Mouse (Mus musculus): ENCODE measurements around the gene Hspa14. TPM values are rescaled to one million over a fixed set of nuclear protein-coding genes. Genes with fewer than 3 reads are reported as not detected.

The Hspa14 gene
- 49.0 TPM for polyA plus RNA-seq (2012; fragmentation: generic; extraction: Trizol)
- long read RNA-seq, experiment 1, transcript Hspa14-201 (14 exons, 1,795 nt): major isoform, 52 of 65 reads
- long read RNA-seq, experiment 1, partial matches to known transcripts: 7 of 65 reads
- long read RNA-seq, experiment 1, other reads (novel, unspliced or antisense): 6 of 65 reads
- long read RNA-seq, experiment 2, transcript Hspa14-201 (14 exons, 1,795 nt): major isoform, 338 of 413 reads
- long read RNA-seq, experiment 2, partial matches to known transcripts: 52 of 413 reads
- long read RNA-seq, experiment 2, other reads (novel, unspliced or antisense): 23 of 413 reads

GRCm38 (mm10) chr2:3512552-3513454 lies at the start of gene Hspa14, which contains the start of the genes Gm45902 and Cdnf:
Gene Hspa14 (minus strand): TSS chr2:3512814.
Gene Gm45902 (minus strand): TSS chr2:3512790.
Gene Cdnf (plus strand): TSS chr2:3513030.
- Histone ChIP-seq H3K79me3 (ENCODE audit: low read depth) (peaks cover 24% of the 10 kb centered on the region), H3K79me2 (ENCODE audit: control insufficient read depth, insufficient read depth) (peaks cover 44% of the 10 kb centered on the region), H3K36me3 (ENCODE audit: control insufficient read depth, insufficient read depth) (peaks cover 32% of the 10 kb centered on the region), H3K4me3 (ENCODE audit: insufficient read depth, poor library complexity, severe bottlenecking) (peak within 1 kb of the TSS; percentile 96), H3ac (ENCODE audit: control insufficient read depth, insufficient read length, low read depth) (peak within 1 kb of the TSS; percentile 83), H3K27me3 (ENCODE audit: control insufficient read depth, insufficient read depth, insufficient read length) (no peaks in the 10 kb centered on the region)
- TF ChIP-seq FOSL1 (IDR thresholded peaks at IDR 0.05; ENCODE audit: insufficient read depth, low read length, poor library complexity, severe bottlenecking) (no peak), MAX (IDR thresholded peaks at IDR 0.05) (peak; percentile 64), MYOG (IDR thresholded peaks at IDR 0.05; ENCODE audit: control insufficient read depth, extremely low read depth, insufficient read length) (no peak), CEBPB (IDR thresholded peaks at IDR 0.05; ENCODE audit: low read depth) (peak; percentile 81), USF1 (IDR thresholded peaks at IDR 0.05; ENCODE audit: low read depth) (no peak)

GRCm38 (mm10) chr2:3546588-3546987 lies 34.0 kb upstream of the Hspa14 start:
- H3K79me3 ChIP-seq (ENCODE audit: low read depth): no peaks in the 10 kb centered on the region
- H3K79me2 ChIP-seq (ENCODE audit: control insufficient read depth, insufficient read depth): no peaks in the 10 kb centered on the region
- H3ac ChIP-seq (ENCODE audit: control insufficient read depth, insufficient read length, low read depth): no peak overlapping the region
- TF ChIP-seq MYOG (IDR thresholded peaks at IDR 0.05; ENCODE audit: control insufficient read depth, extremely low read depth, insufficient read length) (no peak), CEBPB (IDR thresholded peaks at IDR 0.05; ENCODE audit: low read depth) (no peak), MAX (IDR thresholded peaks at IDR 0.05) (no peak), USF1 (IDR thresholded peaks at IDR 0.05; ENCODE audit: low read depth) (no peak), CTCF (IDR thresholded peaks at IDR 0.05; ENCODE audit: control insufficient read depth, insufficient read depth, insufficient read length) (peak; percentile 71), MYOD1 (IDR thresholded peaks at IDR 0.05; ENCODE audit: control insufficient read depth, insufficient read length, low read depth) (no peak), FOSL1 (IDR thresholded peaks at IDR 0.05; ENCODE audit: insufficient read depth, low read length, poor library complexity, severe bottlenecking) (no peak)
- H3K27me3 ChIP-seq (ENCODE audit: control insufficient read depth, insufficient read depth, insufficient read length): no peaks in the 10 kb centered on the region
- no peaks in the 10 kb centered on the region for H3K36me3 ChIP-seq (ENCODE audit: control insufficient read depth, insufficient read depth)
- no peak overlapping the region for H3K4me3 ChIP-seq (ENCODE audit: insufficient read depth, poor library complexity, severe bottlenecking)

GRCm38 (mm10) chr2:3546055-3546454 lies 33.4 kb upstream of the Hspa14 start:
- Histone ChIP-seq H3K27me3 (ENCODE audit: control insufficient read depth, insufficient read depth, insufficient read length) (no peaks in the 10 kb centered on the region), H3K36me3 (ENCODE audit: control insufficient read depth, insufficient read depth) (no peaks in the 10 kb centered on the region), H3K79me3 (ENCODE audit: low read depth) (no peaks in the 10 kb centered on the region), H3ac (ENCODE audit: control insufficient read depth, insufficient read length, low read depth) (no peak overlapping the region), H3K4me3 (ENCODE audit: insufficient read depth, poor library complexity, severe bottlenecking) (no peak overlapping the region), H3K79me2 (ENCODE audit: control insufficient read depth, insufficient read depth) (no peaks in the 10 kb centered on the region)
- TF ChIP-seq MYOG (IDR thresholded peaks at IDR 0.05; ENCODE audit: control insufficient read depth, extremely low read depth, insufficient read length) (no peak), FOSL1 (IDR thresholded peaks at IDR 0.05; ENCODE audit: insufficient read depth, low read length, poor library complexity, severe bottlenecking) (no peak), MAX (IDR thresholded peaks at IDR 0.05) (no peak)

- H3K79me3 ChIP-seq (ENCODE audit: low read depth): no peaks in the 10 kb centered on the region
- H3K79me2 ChIP-seq (ENCODE audit: control insufficient read depth, insufficient read depth): no peaks in the 10 kb centered on the region
- no peaks in the 10 kb centered on the region for H3K36me3 ChIP-seq (ENCODE audit: control insufficient read depth, insufficient read depth)
- H3K27me3 ChIP-seq (ENCODE audit: control insufficient read depth, insufficient read depth, insufficient read length): no peaks in the 10 kb centered on the region
- no peak overlapping the region for H3ac ChIP-seq (ENCODE audit: control insufficient read depth, insufficient read length, low read depth)
- no peak overlapping the region for H3K4me3 ChIP-seq (ENCODE audit: insufficient read depth, poor library complexity, severe bottlenecking)
- TF ChIP-seq FOSL1 (IDR thresholded peaks at IDR 0.05; ENCODE audit: insufficient read depth, low read length, poor library complexity, severe bottlenecking) (no peak), CEBPB (IDR thresholded peaks at IDR 0.05; ENCODE audit: low read depth) (no peak), MYOG (IDR thresholded peaks at IDR 0.05; ENCODE audit: control insufficient read depth, extremely low read depth, insufficient read length) (no peak), CTCF (IDR thresholded peaks at IDR 0.05; ENCODE audit: control insufficient read depth, insufficient read depth, insufficient read length) (no peak), MYOD1 (IDR thresholded peaks at IDR 0.05; ENCODE audit: control insufficient read depth, insufficient read length, low read depth) (no peak), USF1 (IDR thresholded peaks at IDR 0.05; ENCODE audit: low read depth) (no peak), MAX (IDR thresholded peaks at IDR 0.05) (no peak)
Observed at GRCm38 (mm10) chr2:3541307-3542079, 28.9 kb upstream of the Hspa14 start.

- H3K36me3 ChIP-seq (ENCODE audit: control insufficient read depth, insufficient read depth): no peaks in the 10 kb centered on the region
- no peaks in the 10 kb centered on the region for H3K79me3 ChIP-seq (ENCODE audit: low read depth)
- no peak overlapping the region for H3ac ChIP-seq (ENCODE audit: control insufficient read depth, insufficient read length, low read depth)
- peak; percentile 59 for TF ChIP-seq CEBPB (IDR thresholded peaks at IDR 0.05; ENCODE audit: low read depth)
- TF ChIP-seq MYOD1 (IDR thresholded peaks at IDR 0.05; ENCODE audit: control insufficient read depth, insufficient read length, low read depth): no peak
- peaks cover 6% of the 10 kb centered on the region for H3K27me3 ChIP-seq (ENCODE audit: control insufficient read depth, insufficient read depth, insufficient read length)
- H3K4me3 ChIP-seq (ENCODE audit: insufficient read depth, poor library complexity, severe bottlenecking): no peak overlapping the region
- no peaks in the 10 kb centered on the region for H3K79me2 ChIP-seq (ENCODE audit: control insufficient read depth, insufficient read depth)
Observed at GRCm38 (mm10) chr2:3526288-3526687, 13.7 kb upstream of the Hspa14 start.

Data from C2C12 (cell line).